Mouse (Mus musculus): ENCODE data around the gene Arap2.

DNA sequence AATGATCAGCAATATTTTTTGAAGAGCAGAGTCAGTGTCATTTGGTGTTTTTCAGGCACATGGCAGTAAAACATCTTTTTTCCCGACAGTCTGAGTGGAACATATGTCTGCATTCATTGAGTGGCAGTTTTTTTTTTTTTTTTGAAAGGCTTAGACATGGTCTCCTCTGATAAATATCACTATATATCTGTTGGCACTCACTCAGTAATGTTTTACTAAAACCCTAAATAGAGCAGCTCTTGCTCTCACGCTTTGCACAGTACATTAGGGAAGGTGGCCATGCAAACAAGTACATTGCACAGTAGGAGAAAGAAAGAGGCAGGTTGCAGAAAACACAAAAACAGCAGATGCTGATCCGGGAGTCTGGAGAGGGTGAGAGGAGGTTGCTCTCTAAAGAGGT, 154.0 kb downstream of the Arap2 start:
- TF ChIP-seq CTCF (conservative IDR thresholded peaks at IDR 0.05; ENCODE audit: low read length) = no peak
- TF ChIP-seq NANOG (IDR thresholded peaks at IDR 0.05; ENCODE audit: borderline replicate concordance, low read length) = no peak
- no peak for TF ChIP-seq POU5F1 (IDR thresholded peaks at IDR 0.05; ENCODE audit: borderline replicate concordance, low read length)
